Mouse (Mus musculus): ENCODE data around the gene Tspan9. TPM values are rescaled to one million over a fixed set of nuclear protein-coding genes. Genes with fewer than 3 reads are reported as not detected.
A peak's percentile ranks its signal among the peaks of the same experiment; 100 is the strongest.

Gene Tspan9
- polyA plus RNA-seq, 1 experiment: 107 TPM

GRCm38 (mm10) chr6:127956172-127956571 is 187.2 kb downstream of the Tspan9 start:
- no peak overlapping the region for H3K27ac ChIP-seq (ENCODE audit: insufficient read depth, low read depth, low read length)
- TF ChIP-seq CTCF (conservative IDR thresholded peaks at IDR 0.05; ENCODE audit: insufficient read depth, insufficient read length, low read depth, low read length): no peak
- no peak for TF ChIP-seq POLR2A (IDR thresholded peaks at IDR 0.05; ENCODE audit: low read depth, low read length)
- DNase-seq: no peak
- no peak overlapping the region for H3K4me3 ChIP-seq (ENCODE audit: insufficient read depth, low read depth, low read length)
- no peaks in the 10 kb centered on the region for H3K27me3 ChIP-seq (replicated peaks; ENCODE audit: control insufficient read depth, insufficient read depth, low read length)
- no peaks in the 10 kb centered on the region for H3K4me1 ChIP-seq (ENCODE audit: control insufficient read depth, insufficient read depth, low read length)
- no peaks in the 10 kb centered on the region for H3K36me3 ChIP-seq (ENCODE audit: control insufficient read depth, insufficient read depth, low read length)
- WGBS: 79% methylated on average over 5 of the region's 5 CpGs

- Histone ChIP-seq H3K27me3 (replicated peaks; ENCODE audit: control insufficient read depth, insufficient read depth, low read length) (no peaks in the 10 kb centered on the region), H3K4me1 (ENCODE audit: control insufficient read depth, insufficient read depth, low read length) (no peaks in the 10 kb centered on the region), H3K4me3 (ENCODE audit: insufficient read depth, low read depth, low read length) (no peak overlapping the region), H3K27ac (ENCODE audit: insufficient read depth, low read depth, low read length) (no peak overlapping the region), H3K36me3 (ENCODE audit: control insufficient read depth, insufficient read depth, low read length) (no peaks in the 10 kb centered on the region)
- DNase-seq: no peak
- WGBS: 71% methylated on average over 4 of the region's 4 CpGs
- no peak for TF ChIP-seq POLR2A (IDR thresholded peaks at IDR 0.05; ENCODE audit: low read depth, low read length)
- TF ChIP-seq CTCF (conservative IDR thresholded peaks at IDR 0.05; ENCODE audit: insufficient read depth, insufficient read length, low read depth, low read length): no peak
Observed at GRCm38 (mm10) chr6:127953071-127953470, 190.3 kb downstream of the Tspan9 start.

- 88% methylated on average over 7 of the region's 7 CpGs for WGBS
- H3K4me1 ChIP-seq (ENCODE audit: control insufficient read depth, insufficient read depth, low read length): no peaks in the 10 kb centered on the region
- H3K27ac ChIP-seq (ENCODE audit: insufficient read depth, low read depth, low read length): no peak overlapping the region
- no peak for TF ChIP-seq POLR2A (IDR thresholded peaks at IDR 0.05; ENCODE audit: low read depth, low read length)
- no peak for TF ChIP-seq CTCF (conservative IDR thresholded peaks at IDR 0.05; ENCODE audit: insufficient read depth, insufficient read length, low read depth, low read length)
- DNase-seq: no peak
- no peaks in the 10 kb centered on the region for H3K27me3 ChIP-seq (replicated peaks; ENCODE audit: control insufficient read depth, insufficient read depth, low read length)
- no peak overlapping the region for H3K4me3 ChIP-seq (ENCODE audit: insufficient read depth, low read depth, low read length)
- H3K36me3 ChIP-seq (ENCODE audit: control insufficient read depth, insufficient read depth, low read length): no peaks in the 10 kb centered on the region
Observed at GRCm38 (mm10) chr6:127949885-127950284, 193.5 kb downstream of the Tspan9 start.

- no peak for TF ChIP-seq CTCF (conservative IDR thresholded peaks at IDR 0.05; ENCODE audit: insufficient read depth, insufficient read length, low read depth, low read length)
- no peak for TF ChIP-seq POLR2A (IDR thresholded peaks at IDR 0.05; ENCODE audit: low read depth, low read length)
- 89% methylated on average over 9 of the region's 9 CpGs for WGBS
- Histone ChIP-seq H3K4me3 (ENCODE audit: insufficient read depth, low read depth, low read length) (no peak overlapping the region), H3K27ac (ENCODE audit: insufficient read depth, low read depth, low read length) (no peak overlapping the region), H3K4me1 (ENCODE audit: control insufficient read depth, insufficient read depth, low read length) (no peaks in the 10 kb centered on the region), H3K27me3 (replicated peaks; ENCODE audit: control insufficient read depth, insufficient read depth, low read length) (no peaks in the 10 kb centered on the region), H3K36me3 (ENCODE audit: control insufficient read depth, insufficient read depth, low read length) (no peaks in the 10 kb centered on the region)
- DNase-seq: no peak
Observed at GRCm38 (mm10) chr6:127948656-127949055, 194.7 kb downstream of the Tspan9 start.

- DNase-seq: peak; percentile 72
- Histone ChIP-seq H3K4me1 (ENCODE audit: control insufficient read depth, insufficient read depth, low read length) (no peaks in the 10 kb centered on the region), H3K4me3 (ENCODE audit: insufficient read depth, low read depth, low read length) (no peak overlapping the region), H3K36me3 (ENCODE audit: control insufficient read depth, insufficient read depth, low read length) (no peaks in the 10 kb centered on the region), H3K27me3 (replicated peaks; ENCODE audit: control insufficient read depth, insufficient read depth, low read length) (no peaks in the 10 kb centered on the region), H3K27ac (ENCODE audit: insufficient read depth, low read depth, low read length) (no peak overlapping the region)
- no peak for TF ChIP-seq POLR2A (IDR thresholded peaks at IDR 0.05; ENCODE audit: low read depth, low read length)
- peak; percentile 91 for TF ChIP-seq CTCF (conservative IDR thresholded peaks at IDR 0.05; ENCODE audit: insufficient read depth, insufficient read length, low read depth, low read length)
- WGBS: 53% methylated on average over 9 of the region's 9 CpGs
Observed at GRCm38 (mm10) chr6:127945725-127946124, 197.7 kb downstream of the Tspan9 start.

GRCm38 (mm10) chr6:127942421-127942820 is 201.0 kb downstream of the Tspan9 start:
- H3K4me3 ChIP-seq (ENCODE audit: insufficient read depth, low read depth, low read length): no peak overlapping the region
- no peak for DNase-seq
- H3K4me1 ChIP-seq (ENCODE audit: control insufficient read depth, insufficient read depth, low read length): no peaks in the 10 kb centered on the region
- no peak for TF ChIP-seq CTCF (conservative IDR thresholded peaks at IDR 0.05; ENCODE audit: insufficient read depth, insufficient read length, low read depth, low read length)
- no peak for TF ChIP-seq POLR2A (IDR thresholded peaks at IDR 0.05; ENCODE audit: low read depth, low read length)
- WGBS: 78% methylated on average over 8 of the region's 8 CpGs
- no peaks in the 10 kb centered on the region for H3K27me3 ChIP-seq (replicated peaks; ENCODE audit: control insufficient read depth, insufficient read depth, low read length)
- H3K27ac ChIP-seq (ENCODE audit: insufficient read depth, low read depth, low read length): no peak overlapping the region
- no peaks in the 10 kb centered on the region for H3K36me3 ChIP-seq (ENCODE audit: control insufficient read depth, insufficient read depth, low read length)

GRCm38 (mm10) chr6:127935105-127935504 is 208.3 kb downstream of the Tspan9 start:
- 82% methylated on average over 3 of the region's 3 CpGs for WGBS
- no peak for DNase-seq

More at GRCm38 (mm10) chr6:127935105-127935504, 208.3 kb downstream of the Tspan9 start:
- H3K27me3 ChIP-seq (replicated peaks; ENCODE audit: control insufficient read depth, insufficient read depth, low read length): no peaks in the 10 kb centered on the region
- H3K36me3 ChIP-seq (ENCODE audit: control insufficient read depth, insufficient read depth, low read length): no peaks in the 10 kb centered on the region
- no peak overlapping the region for H3K4me3 ChIP-seq (ENCODE audit: insufficient read depth, low read depth, low read length)
- H3K4me1 ChIP-seq (ENCODE audit: control insufficient read depth, insufficient read depth, low read length): no peaks in the 10 kb centered on the region
- H3K27ac ChIP-seq (ENCODE audit: insufficient read depth, low read depth, low read length): no peak overlapping the region
- TF ChIP-seq CTCF (conservative IDR thresholded peaks at IDR 0.05; ENCODE audit: insufficient read depth, insufficient read length, low read depth, low read length): no peak
- no peak for TF ChIP-seq POLR2A (IDR thresholded peaks at IDR 0.05; ENCODE audit: low read depth, low read length)

Measured in kidney, adult 2 months (tissue).